Mouse (Mus musculus) regulatory T cell (primary cell): ENCODE results near the gene Zfp654.

Experiments
- in situ Hi-C: fragments of 300-600 bp; cut with MboI, MseI; formaldehyde crosslinking; loops from one replicate; pipeline ENCODE4 v1.15.1; 2025; ENCODE audit warnings: high pct_unique_total_duplicates

Gene Zfp654

GRCm38 (mm10) chr16:64770521-64771430 lies 80.7 kb downstream of the Zfp654 start, which contains the start of gene 4930453N24Rik:
Gene 4930453N24Rik (minus strand): TSS chr16:64771161.
- in situ Hi-C loops, result loop anchor here (10.0 kb wide), 1 partner anchor 794 kb away; the partner anchor contains the start of gene Chmp2b

- in situ Hi-C loops, result no loop called here
Measured at GRCm38 (mm10) chr16:64766696-64767300, 84.7 kb downstream of the Zfp654 start.

- in situ Hi-C loops, result loop anchor here (5.0 to 10.0 kb wide), 2 partner anchors 796 to 892 kb away; no protein-coding TSS in a partner anchor
Measured at GRCm38 (mm10) chr16:64759245-64759626, 92.2 kb downstream of the Zfp654 start.

GRCm38 (mm10) chr16:64758561-64759244 lies 92.7 kb downstream of the Zfp654 start:
- in situ Hi-C loops, result loop anchor here (5.0 to 10.0 kb wide), 2 partner anchors 796 to 891 kb away; no protein-coding TSS in a partner anchor

GRCm38 (mm10) chr16:64757666-64758400 lies 93.6 kb downstream of the Zfp654 start:
- in situ Hi-C loops, result loop anchor here (5.0 to 10.0 kb wide), 2 partner anchors 797 to 891 kb away; no protein-coding TSS in a partner anchor

- in situ Hi-C loops, result loop anchor here (5.0 to 10.0 kb wide), 2 partner anchors 798 to 889 kb away; no protein-coding TSS in a partner anchor
Measured at GRCm38 (mm10) chr16:64756321-64756720, 95.1 kb downstream of the Zfp654 start.

GRCm38 (mm10) chr16:64754743-64755139 lies 96.7 kb downstream of the Zfp654 start:
- in situ Hi-C loops, result loop anchor here (5.0 to 10.0 kb wide), 2 partner anchors 800 to 887 kb away; no protein-coding TSS in a partner anchor

- in situ Hi-C loops, result loop anchor here (10.0 kb wide), 1 partner anchor 801 kb away; no protein-coding TSS in a partner anchor
Measured at GRCm38 (mm10) chr16:64753990-64754742, 97.3 kb downstream of the Zfp654 start.

GRCm38 (mm10) chr16:64748237-64748636 lies 103.2 kb downstream of the Zfp654 start:
- in situ Hi-C loops, result no loop called here

GRCm38 (mm10) chr16:64745089-64745488 lies 106.4 kb downstream of the Zfp654 start:
- in situ Hi-C loops, result no loop called here

- in situ Hi-C loops, result no loop called here
Measured at GRCm38 (mm10) chr16:64737289-64737688, 114.2 kb downstream of the Zfp654 start.
